Mouse (Mus musculus): Measurements from ENCODE around the gene Txnip.

- TF ChIP-seq CTCF (IDR thresholded peaks at IDR 0.05; ENCODE audit: control insufficient read depth, insufficient read depth, insufficient read length) (no peak), USF1 (IDR thresholded peaks at IDR 0.05; ENCODE audit: low read depth) (no peak), MAX (IDR thresholded peaks at IDR 0.05) (no peak), MYOG (IDR thresholded peaks at IDR 0.05; ENCODE audit: control insufficient read depth, extremely low read depth, insufficient read length) (no peak)
These were observed 12.9 kb downstream of the Txnip start for GRCm38 (mm10) chr3:96570643-96571042.
